Mouse (Mus musculus) kidney, adult 11 months (tissue): ENCODE results near the gene Ndufaf2.

ENCODE experiments used
- DNase-seq: peaks from one replicate; pipeline ENCODE4 v3.0.0; 2022

Gene Ndufaf2

DNA sequence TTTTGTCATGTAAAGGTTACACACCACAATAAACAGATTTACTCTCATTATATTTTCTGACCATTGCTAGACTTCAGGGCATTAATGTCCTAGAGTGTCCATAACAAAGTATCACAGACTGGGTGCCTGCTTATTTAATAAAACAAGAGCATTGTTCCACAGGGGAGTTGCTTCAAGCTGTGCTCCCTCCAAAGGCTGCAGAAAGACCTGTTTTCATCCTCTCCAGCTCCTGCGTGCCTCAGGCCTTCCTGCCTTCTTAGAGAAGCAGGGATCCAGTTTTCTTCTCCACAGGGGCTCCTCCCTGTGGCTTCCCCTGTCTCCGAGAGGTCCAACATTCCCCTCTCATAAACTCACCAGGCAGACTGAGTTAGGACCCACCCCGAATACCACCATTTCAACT lies 202.2 kb downstream of the Ndufaf2 start:
- DNase-seq = no peak

GRCm38 (mm10) chr13:107955327-107956110 lies 202.9 kb downstream of the Ndufaf2 start:
- DNase-seq = no peak

DNA sequence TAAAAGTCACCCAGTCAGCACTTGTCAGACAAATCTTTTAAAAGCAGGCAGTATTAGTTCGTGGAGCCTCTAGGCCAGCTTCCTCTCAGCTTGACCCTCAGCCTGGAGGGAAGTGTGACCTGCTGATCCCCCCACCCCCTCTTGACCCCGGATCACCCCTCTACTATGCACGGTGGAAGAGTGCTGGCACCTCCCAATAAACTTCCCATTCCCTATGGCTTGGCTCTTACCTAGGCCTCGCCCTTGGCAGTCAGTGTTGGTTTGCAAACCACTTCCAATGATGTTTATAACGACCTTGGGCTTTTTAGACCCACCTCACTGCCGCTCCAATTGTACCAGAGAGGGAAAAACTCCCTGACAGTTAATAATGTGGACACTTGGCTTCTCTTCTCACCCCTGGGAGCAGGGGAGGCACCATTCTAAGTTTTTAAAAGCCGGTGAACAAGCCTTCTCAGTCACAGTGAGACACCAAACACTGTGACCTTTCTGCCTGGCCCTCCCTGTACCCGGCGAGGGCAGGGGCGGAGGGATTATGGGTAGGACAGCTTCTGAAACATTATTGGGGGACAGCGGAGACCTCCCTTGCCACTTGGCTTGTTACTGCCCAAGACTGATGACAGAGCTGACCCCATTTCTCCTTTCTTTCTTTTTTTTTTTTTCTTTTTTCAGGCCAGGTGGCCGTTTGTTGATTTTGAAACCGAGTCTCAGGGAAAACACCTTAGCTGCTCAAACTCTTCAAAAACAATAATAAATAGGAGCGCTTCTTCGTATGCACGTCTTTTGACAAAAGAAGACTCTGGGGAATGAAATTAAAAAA lies 203.8 kb downstream of the Ndufaf2 start:
- no peak for DNase-seq

GRCm38 (mm10) chr13:107954100-107954444 lies 204.4 kb downstream of the Ndufaf2 start:
- DNase-seq = no peak
